Mouse (Mus musculus): ENCODE data around the gene Echdc1.
"Not testable (repeated sequence)": the region's sequence is repeated elsewhere in the genome, so short reads cannot be mapped to it uniquely, and the experiment has no call there.

Echdc1 gene

DNA sequence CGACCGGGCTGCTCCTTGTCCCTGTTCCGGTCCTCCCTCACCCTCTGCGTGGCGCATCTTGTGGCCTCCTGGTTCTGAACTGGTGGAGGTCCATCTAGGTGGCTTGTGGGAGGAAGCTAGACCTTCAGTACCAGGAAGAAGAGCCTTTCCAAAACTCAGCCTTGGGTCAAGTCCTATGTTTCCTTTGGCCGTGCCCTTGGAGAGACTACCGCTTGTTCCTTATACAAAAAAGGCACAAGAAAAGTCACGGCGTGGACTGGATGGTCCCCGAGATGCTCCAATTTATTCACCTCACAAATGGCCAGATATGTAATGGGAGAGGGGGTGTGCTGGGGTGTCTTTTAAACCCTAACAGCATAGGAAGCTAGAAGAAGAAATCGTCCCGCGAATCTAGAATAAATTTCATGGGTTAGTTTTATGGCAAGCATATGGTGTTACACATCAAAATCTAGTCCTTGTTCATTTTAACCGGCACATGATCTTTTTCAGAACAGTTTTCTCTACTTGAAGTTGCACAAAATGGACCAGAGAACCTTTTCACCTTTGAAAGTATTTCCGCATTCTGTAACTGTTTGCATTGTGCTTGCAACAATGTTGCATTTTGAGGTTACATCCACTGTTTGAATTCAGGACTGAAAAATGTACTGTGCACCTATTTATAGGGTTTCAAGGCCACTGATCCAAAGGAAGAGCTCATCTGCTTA lies 49.4 kb downstream of the Echdc1 start, which contains the start of gene Rnf146:
TSS of gene Rnf146 (minus strand) at position 246 of the 704 bp plus-strand sequence.
- Histone ChIP-seq H3K9me3 (ENCODE audit: low read length) (no peaks in the 10 kb centered on the region), H3K36me3 (ENCODE audit: insufficient read depth, low read length) (no peaks in the 10 kb centered on the region), H3K4me1 (replicated peaks; ENCODE audit: low read depth, low read length) (peaks cover 26% of the 10 kb centered on the region), H3K4me3 (replicated peaks; ENCODE audit: low read length) (peak within 1 kb of the TSS; percentile 91), H3K27me3 (ENCODE audit: insufficient read depth, low read length) (no peaks in the 10 kb centered on the region)
- no peak for TF ChIP-seq CTCF (conservative IDR thresholded peaks at IDR 0.05; ENCODE audit: low read length)
- no peak for TF ChIP-seq POU5F1 (IDR thresholded peaks at IDR 0.05; ENCODE audit: borderline replicate concordance, low read length)
- no peak for TF ChIP-seq NANOG (IDR thresholded peaks at IDR 0.05; ENCODE audit: borderline replicate concordance, low read length)

DNA sequence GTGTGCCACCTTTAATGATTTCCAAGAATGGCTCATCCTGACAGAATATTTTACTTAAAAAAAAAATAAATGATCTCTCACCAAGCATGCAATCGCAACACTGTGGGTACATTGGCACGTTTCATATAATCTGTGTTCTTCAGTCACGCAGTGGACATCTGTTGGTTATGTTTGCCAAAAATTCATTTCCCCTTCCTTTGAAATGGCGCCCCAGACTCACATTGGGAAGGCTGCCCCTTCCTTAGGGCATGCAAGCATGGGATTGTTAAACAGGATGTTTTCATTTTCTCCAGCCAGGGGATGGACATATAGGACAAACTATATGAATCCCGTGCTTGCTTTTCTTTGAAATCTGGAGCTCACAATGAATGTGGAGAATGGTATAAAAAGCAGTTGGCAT lies 61.1 kb downstream of the Echdc1 start:
- no peaks in the 10 kb centered on the region for H3K27me3 ChIP-seq (ENCODE audit: insufficient read depth, low read length)
- TF ChIP-seq CTCF (conservative IDR thresholded peaks at IDR 0.05; ENCODE audit: low read length) (no peak), POU5F1 (IDR thresholded peaks at IDR 0.05; ENCODE audit: borderline replicate concordance, low read length) (no peak), NANOG (IDR thresholded peaks at IDR 0.05; ENCODE audit: borderline replicate concordance, low read length) (no peak)
- H3K4me1 ChIP-seq (replicated peaks; ENCODE audit: low read depth, low read length): no peaks in the 10 kb centered on the region
- H3K4me3 ChIP-seq (replicated peaks; ENCODE audit: low read length): no peak overlapping the region
- H3K36me3 ChIP-seq (ENCODE audit: insufficient read depth, low read length): no peaks in the 10 kb centered on the region
- no peaks in the 10 kb centered on the region for H3K9me3 ChIP-seq (ENCODE audit: low read length)

DNA sequence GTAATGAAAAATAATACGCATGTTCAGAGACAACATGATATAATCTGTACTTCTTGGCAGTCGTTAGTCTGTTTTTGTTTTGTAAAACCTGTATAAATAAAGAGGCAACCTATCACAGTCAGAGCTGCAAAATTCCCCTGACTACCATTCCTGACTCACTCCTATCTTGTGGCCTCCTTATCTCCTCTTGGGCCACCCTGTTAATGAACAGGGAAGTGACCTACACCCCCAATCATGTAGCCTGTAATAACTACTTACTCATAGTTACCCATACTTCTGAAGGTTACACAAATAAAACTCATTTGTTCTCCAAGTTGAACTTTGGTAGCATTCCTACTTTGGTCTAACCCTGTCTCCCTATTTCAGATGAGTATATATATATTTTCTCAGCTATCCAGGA lies 68.6 kb downstream of the Echdc1 start:
- Histone ChIP-seq H3K36me3 (ENCODE audit: insufficient read depth, low read length) (no peaks in the 10 kb centered on the region), H3K4me3 (replicated peaks; ENCODE audit: low read length) (no peak overlapping the region), H3K27me3 (ENCODE audit: insufficient read depth, low read length) (no peaks in the 10 kb centered on the region), H3K4me1 (replicated peaks; ENCODE audit: low read depth, low read length) (no peaks in the 10 kb centered on the region), H3K9me3 (ENCODE audit: low read length) (no peaks in the 10 kb centered on the region)
- TF ChIP-seq NANOG (IDR thresholded peaks at IDR 0.05; ENCODE audit: borderline replicate concordance, low read length): no peak

DNA sequence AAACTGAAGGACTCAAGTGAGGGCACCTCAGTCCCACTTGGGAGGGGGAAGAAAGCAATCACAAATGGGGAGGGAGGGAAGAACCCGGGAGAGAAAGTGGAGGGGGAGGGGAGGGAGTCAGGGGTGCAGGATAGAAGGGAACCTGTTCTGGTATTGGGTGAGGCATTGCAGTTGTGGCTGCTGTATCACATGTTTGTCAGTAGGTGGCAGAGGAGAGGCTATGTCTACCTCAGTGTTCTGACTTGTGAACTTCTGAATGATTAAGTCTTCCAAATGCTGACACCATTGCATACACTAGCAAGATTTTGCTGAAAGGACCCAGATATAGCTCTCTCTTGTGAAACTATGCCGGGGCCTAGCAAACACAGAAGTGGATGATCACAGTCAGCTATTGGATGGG lies 81.9 kb downstream of the Echdc1 start:
- not testable (repeated sequence) for H3K9me3 ChIP-seq (ENCODE audit: low read length); H3K4me1 ChIP-seq (replicated peaks; ENCODE audit: low read depth, low read length); H3K36me3 ChIP-seq (ENCODE audit: insufficient read depth, low read length); H3K4me3 ChIP-seq (replicated peaks; ENCODE audit: low read length); H3K27me3 ChIP-seq (ENCODE audit: insufficient read depth, low read length)
- TF ChIP-seq CTCF (conservative IDR thresholded peaks at IDR 0.05; ENCODE audit: low read length): peak; percentile 47

Measured in E14TG2a.4 (cell line).